Mouse (Mus musculus) olfactory bulb, adult 2 months (tissue): ENCODE results near the gene Neo1. TPM values are rescaled to one million over a fixed set of nuclear protein-coding genes. Genes with fewer than 3 reads are reported as not detected.
A peak's percentile ranks its signal among the peaks of the same experiment; 100 is the strongest.

Source experiments
- H3K27ac ChIP-seq: fragments of 200-500 bp; 2 replicates; pipeline ENCODE4 v1.5.1; 2012; ENCODE audit warnings: low read depth, low read length; ENCODE audit not compliant: insufficient read depth
- H3K4me1 ChIP-seq: fragments of 200-500 bp; 2 replicates; pipeline ENCODE4 v1.6.1; 2012; ENCODE audit warnings: low read length; ENCODE audit not compliant: control insufficient read depth, insufficient read depth
- H3K4me3 ChIP-seq: fragments of 200-500 bp; 2 replicates; pipeline ENCODE4 v1.5.1; 2012; ENCODE audit warnings: mild to moderate bottlenecking, low read depth, low read length, moderate library complexity; ENCODE audit not compliant: insufficient read depth
- CTCF ChIP-seq: fragments of 200-500 bp; IDR thresholded peaks from 2 replicates; pipeline ENCODE4 v1.5.1; 2012; ENCODE audit warnings: low read depth, mild to moderate bottlenecking, low read length, moderate library complexity; ENCODE audit not compliant: insufficient read depth
- POLR2A ChIP-seq: fragments of 200-500 bp; IDR thresholded peaks from 2 replicates; pipeline ENCODE4 v1.6.1; 2012; ENCODE audit warnings: mild to moderate bottlenecking, low read depth, low read length, moderate library complexity; ENCODE audit not compliant: insufficient read depth
- WGBS: fragments of 180-500 bp; shearing (Covaris S2); methylation state at CpG from one replicate; pipeline ENCODE4 v1.1.7; 2018; 5-methylcytosine and 5-hydroxymethylcytosine counted together
- polyA plus RNA-seq: library from polyadenylated mRNA; stranded (reverse); fragments of >200 nt; gene quantifications from 2 replicates; pipeline ENCODE4 v1.2.4, GENCODE M21; 2012; ENCODE audit warnings: low replicate concordance; ENCODE audit not compliant: missing spikeins, insufficient read depth, insufficient read length

The Neo1 gene
- polyA plus RNA-seq = not detected in 2 replicates

DNA sequence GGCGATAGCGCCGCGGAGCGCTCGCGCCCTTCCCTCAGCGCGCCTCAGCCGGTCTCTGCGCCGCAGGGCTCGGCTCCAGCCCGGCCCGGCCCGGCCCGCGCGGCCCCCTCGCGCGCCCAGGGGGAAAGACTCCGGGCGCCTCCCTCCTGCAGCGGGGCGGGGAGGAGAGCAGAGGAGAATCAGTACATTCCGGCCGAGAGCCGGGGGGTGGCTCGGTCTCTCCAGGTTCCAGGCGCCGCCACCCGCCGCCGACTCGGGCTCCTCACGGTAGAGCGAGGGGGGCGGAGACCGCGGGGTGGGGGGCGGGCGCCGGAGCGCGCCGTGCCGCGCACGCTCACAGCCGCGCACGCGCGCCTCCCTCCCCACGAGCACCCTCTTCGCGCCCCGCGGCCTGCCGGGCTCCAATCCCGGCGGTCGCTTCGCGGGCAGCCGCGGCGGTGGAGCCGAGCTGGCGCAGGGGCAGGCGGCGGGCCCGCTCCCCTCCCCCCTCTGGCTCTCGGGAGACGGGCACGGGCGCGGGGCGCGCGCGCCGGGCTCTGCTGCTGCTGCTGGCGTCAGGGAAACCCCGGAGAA is at the start of gene Neo1:
Neo1 (minus strand) TSS at position 283 of the 573 bp plus-strand sequence.
- Histone ChIP-seq H3K4me3 (peak within 1 kb of the TSS; percentile 99), H3K27ac (peak within 1 kb of the TSS; percentile 98), H3K4me1 (peaks cover 3% of the 10 kb centered on the region; the same call in 1 of the 2 replicates)
- TF ChIP-seq CTCF (no peak), POLR2A (no peak)
- under 1% methylated on average over 60 of the region's 86 CpGs for WGBS

DNA sequence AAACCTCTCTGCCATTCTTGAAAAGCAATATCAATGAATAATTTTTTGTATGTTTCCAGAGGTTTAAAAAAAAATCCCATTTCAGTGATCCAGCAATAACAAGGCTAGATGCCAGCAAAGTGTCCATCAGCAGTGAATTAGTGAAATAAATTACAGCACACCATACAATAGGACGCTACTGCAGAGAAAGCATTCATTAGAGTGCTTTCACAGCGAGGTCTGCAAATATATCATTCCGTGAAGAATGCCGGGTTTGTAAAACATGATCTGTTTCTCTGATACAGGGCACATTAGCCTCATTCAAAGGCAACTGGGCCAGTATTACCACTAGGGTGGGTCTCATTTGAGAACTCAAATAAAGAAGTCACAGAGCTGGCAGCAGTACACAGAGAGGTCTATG is 39.4 kb upstream of the Neo1 start:
- 32% methylated on average over 4 of the region's 4 CpGs for WGBS
- no peak overlapping the region for H3K27ac ChIP-seq
- peaks cover 9% of the 10 kb centered on the region for H3K4me1 ChIP-seq
- H3K4me3 ChIP-seq = no peak overlapping the region
- TF ChIP-seq CTCF (no peak), POLR2A (no peak)

DNA sequence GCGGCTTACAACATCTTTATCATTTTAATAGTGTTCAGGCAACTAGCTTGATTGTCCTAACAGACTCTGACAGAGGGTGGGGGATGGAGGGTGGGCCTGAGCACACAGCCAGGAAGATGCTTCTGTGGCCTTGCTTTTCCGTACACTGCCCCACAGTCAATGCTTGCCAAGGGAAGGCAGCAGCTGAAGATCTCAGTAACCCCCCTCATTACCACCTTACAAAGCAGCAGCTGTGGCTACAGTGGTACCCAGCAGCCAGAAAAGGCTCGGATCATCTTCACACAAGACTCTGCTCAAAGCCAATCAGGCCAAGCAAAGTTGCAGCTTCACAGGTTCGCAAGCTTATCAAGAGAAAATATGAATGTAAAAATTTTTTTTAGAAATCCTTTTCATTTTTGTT is 37.6 kb upstream of the Neo1 start:
- Histone ChIP-seq H3K4me3 (no peak overlapping the region), H3K4me1 (peaks cover 9% of the 10 kb centered on the region), H3K27ac (no peak overlapping the region)
- no peak for TF ChIP-seq POLR2A
- no peak for TF ChIP-seq CTCF
- 80% methylated on average over 4 of the region's 4 CpGs for WGBS

DNA sequence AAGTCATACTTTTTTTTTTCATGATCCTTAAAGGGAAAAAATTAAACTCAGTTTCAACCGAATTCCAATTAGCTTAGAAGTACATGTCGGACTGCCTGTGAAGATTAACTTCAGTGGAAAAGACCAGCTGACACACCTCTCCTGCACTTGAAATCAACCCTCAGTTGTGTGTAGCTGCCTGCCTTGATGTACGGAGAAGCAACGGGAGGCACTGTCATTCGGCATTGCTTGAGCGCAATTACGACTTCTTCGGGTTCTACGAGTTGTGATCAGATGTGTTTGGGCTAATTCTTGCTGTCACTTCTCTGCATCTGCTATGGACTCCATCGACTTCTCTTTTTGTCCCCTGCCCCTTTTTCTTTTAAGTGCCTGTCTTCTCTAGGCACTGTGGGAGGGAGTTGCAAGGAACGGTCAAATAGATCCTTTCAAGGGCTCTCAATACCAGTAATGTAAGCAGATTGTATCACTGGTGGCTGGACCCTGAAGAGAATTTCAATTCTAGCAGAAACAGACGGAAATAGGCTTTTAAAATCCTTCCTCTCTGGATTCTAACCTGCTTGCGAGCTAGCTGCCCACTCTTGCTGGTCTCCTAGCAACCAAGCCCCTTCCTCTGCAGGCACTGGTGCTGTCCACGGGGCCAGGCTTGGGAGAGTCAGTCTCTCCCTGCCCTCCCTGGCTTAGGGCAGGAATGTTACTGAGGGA is 36.0 kb upstream of the Neo1 start:
- 36% methylated on average over 14 of the region's 14 CpGs for WGBS
- no peak overlapping the region for H3K4me3 ChIP-seq
- no peak overlapping the region for H3K27ac ChIP-seq
- peaks cover 9% of the 10 kb centered on the region for H3K4me1 ChIP-seq
- TF ChIP-seq POLR2A = no peak
- TF ChIP-seq CTCF = no peak

DNA sequence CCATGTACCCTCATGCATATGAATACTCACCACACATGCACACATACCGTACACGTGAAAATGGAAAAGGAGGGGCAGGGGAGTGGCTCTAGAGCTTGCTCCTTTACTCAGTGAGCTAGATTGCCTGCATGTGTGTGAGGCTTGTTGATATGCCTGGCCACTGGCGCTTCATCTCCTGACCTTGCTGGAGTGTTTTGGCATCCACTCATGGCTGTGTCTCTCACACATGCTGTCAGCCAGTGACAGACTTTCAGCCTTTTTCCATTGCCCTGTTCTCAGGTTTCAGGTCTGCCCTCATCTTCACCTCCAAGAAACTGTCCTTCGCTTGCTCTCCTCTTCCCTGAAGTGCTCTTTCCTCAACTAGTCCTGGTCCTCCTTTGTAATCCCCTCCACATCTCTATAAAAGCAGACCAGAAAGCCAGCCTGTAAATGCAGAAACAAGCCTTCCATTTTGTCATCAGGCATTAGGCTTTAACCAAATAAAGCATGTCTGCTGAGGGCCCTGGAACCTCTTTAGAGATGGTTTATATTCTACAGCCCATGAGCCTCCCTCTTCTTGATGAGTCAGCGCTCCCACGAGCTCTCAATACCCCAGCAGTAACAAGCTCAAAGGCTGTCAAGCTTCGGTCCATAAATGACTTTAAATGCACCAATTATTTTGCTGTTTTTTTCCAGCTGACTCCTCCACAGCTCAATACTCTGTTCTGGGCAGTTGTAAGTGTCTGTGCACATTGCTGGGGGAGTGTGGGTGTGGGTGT is 35.2 kb upstream of the Neo1 start:
- whole genome bisulfite sequencing = 60% methylated on average over 7 of the region's 7 CpGs
- TF ChIP-seq POLR2A (no peak), CTCF (no peak)
- H3K4me3 ChIP-seq = no peak overlapping the region
- no peak overlapping the region for H3K27ac ChIP-seq
- H3K4me1 ChIP-seq = peaks cover 9% of the 10 kb centered on the region

DNA sequence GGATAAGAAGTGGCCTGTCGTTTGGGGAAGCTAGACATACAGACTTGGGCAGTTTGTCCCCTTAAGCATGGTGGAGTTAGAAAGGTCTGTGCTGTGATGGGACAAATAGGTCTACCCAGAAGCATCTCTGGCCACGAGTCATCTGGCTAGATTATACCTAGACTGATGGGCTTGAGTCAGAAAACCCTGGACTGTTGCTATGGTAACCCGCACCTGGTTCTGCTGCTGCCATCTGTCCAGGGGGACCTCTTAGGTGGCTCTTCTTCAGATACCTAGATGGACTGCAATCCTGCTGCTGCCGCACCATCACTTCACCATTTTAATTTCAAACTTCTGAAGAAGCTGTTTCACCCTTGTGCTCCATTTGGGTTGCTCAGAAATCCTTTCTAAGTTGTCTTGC is 34.0 kb upstream of the Neo1 start:
- WGBS = 92% methylated on average over 4 of the region's 4 CpGs
- peaks cover 9% of the 10 kb centered on the region for H3K4me1 ChIP-seq
- H3K4me3 ChIP-seq = no peak overlapping the region
- H3K27ac ChIP-seq = no peak overlapping the region
- TF ChIP-seq CTCF (no peak), POLR2A (no peak)

DNA sequence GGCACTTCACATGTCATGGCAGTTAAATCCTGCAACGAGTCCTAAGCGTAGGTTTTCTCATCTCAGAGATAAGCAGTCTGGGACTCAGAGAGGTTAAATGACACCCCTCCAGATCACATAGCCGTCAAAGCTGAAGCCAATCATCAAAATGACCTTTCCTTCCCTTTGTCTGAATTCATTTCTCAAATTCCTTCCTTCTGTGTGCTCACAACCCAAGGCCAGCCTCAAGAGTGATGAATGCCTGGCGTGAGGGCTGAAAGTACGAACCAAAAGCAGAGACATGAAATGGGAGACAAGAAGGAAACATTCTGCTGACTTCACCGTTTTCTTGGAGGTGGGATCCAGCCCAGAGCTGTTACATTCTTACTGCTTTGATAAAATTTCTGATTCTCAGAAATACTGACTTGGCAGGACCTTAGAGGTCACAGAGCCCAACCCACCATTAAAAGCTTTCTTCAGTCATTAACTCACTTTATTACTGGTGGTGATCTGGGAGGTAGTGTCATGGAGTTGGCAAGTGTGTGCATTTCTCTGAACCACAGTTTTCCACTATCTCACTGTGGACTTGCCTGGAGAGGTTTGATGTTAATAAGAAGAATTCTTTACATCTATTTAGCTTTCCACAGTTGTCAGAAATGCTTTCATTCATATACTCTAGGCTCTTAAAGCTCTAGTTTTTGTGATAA is 29.5 kb upstream of the Neo1 start:
- H3K27ac ChIP-seq = no peak overlapping the region

DNA sequence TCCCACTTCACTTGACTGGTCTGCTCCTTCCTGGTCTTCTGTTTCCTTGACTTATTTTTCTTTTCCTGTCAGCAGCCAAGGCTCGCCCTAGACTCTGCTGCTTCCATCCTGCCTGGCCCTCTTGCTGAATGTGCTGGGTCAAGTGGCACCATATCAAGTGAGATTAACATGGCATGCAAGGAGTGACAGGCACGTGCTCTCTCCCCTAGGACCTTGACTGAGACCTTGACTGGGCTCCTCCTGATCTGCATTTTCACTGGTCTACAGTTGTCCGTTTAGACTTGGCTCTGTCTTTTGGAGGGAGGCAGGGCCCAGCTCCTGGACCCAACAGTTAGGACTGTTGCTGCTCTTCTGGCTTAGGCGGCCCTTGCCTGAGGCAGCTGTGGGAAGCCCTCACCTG is 26.2 kb upstream of the Neo1 start:
- Histone ChIP-seq H3K4me1 (no peaks in the 10 kb centered on the region), H3K27ac (no peak overlapping the region), H3K4me3 (no peak overlapping the region)
- 88% methylated on average over 4 of the region's 4 CpGs for WGBS
- TF ChIP-seq CTCF = no peak
- no peak for TF ChIP-seq POLR2A

More for the DNA sequence above, 29.5 kb upstream of the Neo1 start:
- Histone ChIP-seq H3K4me3 (no peak overlapping the region), H3K4me1 (no peaks in the 10 kb centered on the region)
- 92% methylated on average over 6 of the region's 6 CpGs for WGBS
- TF ChIP-seq CTCF = no peak
